Mouse (Mus musculus) small intestine, adult 2 months (tissue): ENCODE results near the gene Ubxn2a.

ENCODE experiments used
- CTCF ChIP-seq: fragments of 200-500 bp; IDR thresholded peaks from 2 replicates; pipeline ENCODE4 v1.5.1; 2012; ENCODE audit warnings: low read depth, mild to moderate bottlenecking, control low read depth, inconsistent platforms, low read length, moderate library complexity, mixed read lengths; ENCODE audit not compliant: insufficient replicate concordance, insufficient read length; ENCODE audit errors: extremely low read depth
- POLR2A ChIP-seq: fragments of 200-500 bp; IDR thresholded peaks from 2 replicates; pipeline ENCODE4 v1.6.1; 2012; ENCODE audit warnings: low read depth, mild to moderate bottlenecking, control low read depth, inconsistent platforms, low read length, moderate library complexity

- TF ChIP-seq CTCF = no peak
- TF ChIP-seq POLR2A = no peak
Measured at GRCm38 (mm10) chr12:4859241-4859914, 48.1 kb downstream of the Ubxn2a start.
